Mouse (Mus musculus) olfactory bulb, adult 2 months (tissue): ENCODE measurements around the gene Fanca.

Source experiments
- CTCF ChIP-seq: fragments of 200-500 bp; IDR thresholded peaks from 2 replicates; pipeline ENCODE4 v1.5.1; 2012; ENCODE audit warnings: low read depth, mild to moderate bottlenecking, low read length, moderate library complexity; ENCODE audit not compliant: insufficient read depth
- POLR2A ChIP-seq: fragments of 200-500 bp; IDR thresholded peaks from 2 replicates; pipeline ENCODE4 v1.6.1; 2012; ENCODE audit warnings: mild to moderate bottlenecking, low read depth, low read length, moderate library complexity; ENCODE audit not compliant: insufficient read depth

DNA sequence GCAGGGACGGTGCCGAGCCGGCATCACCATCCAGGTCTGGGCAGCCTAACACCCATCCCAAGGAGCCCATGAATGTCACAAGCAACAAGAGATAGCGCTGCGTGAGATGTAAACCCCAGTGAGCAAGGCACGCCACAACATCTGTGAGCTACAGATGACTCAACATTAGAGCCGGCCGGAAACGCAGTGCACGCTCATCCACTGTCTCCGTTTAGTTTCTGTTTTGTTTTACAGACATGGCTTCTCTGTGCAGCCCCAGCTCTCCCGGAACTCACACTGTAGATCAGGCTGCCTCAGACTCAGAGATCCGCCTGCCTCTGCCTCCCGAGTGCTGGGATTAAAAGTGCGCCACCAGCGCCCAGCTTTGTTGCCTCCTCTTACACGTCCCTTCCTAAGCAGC, 31.0 kb downstream of the Fanca start:
- TF ChIP-seq CTCF (no peak), POLR2A (no peak)
